Mouse (Mus musculus) CH12.LX (cell line): ENCODE measurements around the gene Fgfrl1.

Experiments used
- CHD1 ChIP-seq: IDR thresholded peaks from 2 replicates; pipeline ENCODE4 v1.6.1; 2012; ENCODE audit warnings: low read depth, low read length, improper control_type of control experiment, inconsistent platforms
- CTCF ChIP-seq, 2 experiments: IDR thresholded peaks in 1 of 2; conservative IDR thresholded peaks in 1 of 2; 2 replicates each; pipeline ENCODE4 v1.5.1; 2011 to 2012; ENCODE audit warnings: low read depth in 2 of 2, low read length in 2 of 2, improper control_type of control experiment in 1 of 2, inconsistent platforms in 1 of 2, mild to moderate bottlenecking in 1 of 2, moderate library complexity in 1 of 2
- E2F4 ChIP-seq: IDR thresholded peaks from 2 replicates; pipeline ENCODE4 v1.6.1; 2011; ENCODE audit warnings: low read depth, low read length, improper control_type of control experiment; ENCODE audit not compliant: insufficient replicate concordance
- EP300 ChIP-seq: IDR thresholded peaks from 2 replicates; pipeline ENCODE4 v1.6.1; 2011; ENCODE audit warnings: low read length, improper control_type of control experiment
- MAFK ChIP-seq: IDR thresholded peaks from 2 replicates; pipeline ENCODE4 v1.6.1; 2011; ENCODE audit warnings: low read length, improper control_type of control experiment; ENCODE audit not compliant: insufficient replicate concordance
- POLR2A ChIP-seq: IDR thresholded peaks from 2 replicates; pipeline ENCODE4 v1.6.1; 2011; ENCODE audit warnings: low read depth, mild to moderate bottlenecking, improper control_type of control experiment, low read length
- USF1 ChIP-seq: IDR thresholded peaks from 2 replicates; pipeline ENCODE4 v1.6.1; 2014; ENCODE audit warnings: low read depth, mild to moderate bottlenecking, inconsistent platforms, low read length, improper control_type of control experiment
- ZC3H11A ChIP-seq: IDR thresholded peaks from 2 replicates; pipeline ENCODE4 v1.6.1; 2012; ENCODE audit warnings: low read depth, mild to moderate bottlenecking, inconsistent platforms, low read length, improper control_type of control experiment

DNA sequence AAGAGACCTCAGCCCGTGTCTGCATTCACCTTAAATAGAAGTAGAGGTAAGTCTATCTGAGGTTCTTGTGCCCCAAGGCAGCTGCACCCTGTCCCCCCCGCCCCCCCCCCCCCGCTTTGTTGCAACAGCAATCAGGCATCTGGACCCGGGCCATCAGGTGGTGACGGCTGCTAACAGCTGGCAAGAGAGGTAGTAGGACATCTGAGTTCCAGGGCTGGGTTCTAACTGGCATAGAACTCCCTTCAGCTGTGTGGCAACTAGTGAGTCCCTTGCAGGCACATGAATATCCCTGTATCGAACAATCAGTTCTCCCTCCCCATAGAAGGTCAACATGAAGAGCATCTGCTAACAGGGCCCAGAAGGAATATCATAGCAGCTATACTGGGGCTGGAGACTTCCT is 19.8 kb downstream of the Fgfrl1 start:
- no peak for TF ChIP-seq EP300
- no peak for TF ChIP-seq ZC3H11A
- TF ChIP-seq CTCF (conservative IDR thresholded peaks at IDR 0.05 in 1 of 2, IDR thresholded peaks at IDR 0.05 in 1 of 2; ENCODE audit: low read depth in 2 of 2, low read length in 2 of 2) = no peak
- TF ChIP-seq POLR2A = no peak
- no peak for TF ChIP-seq MAFK
- no peak for TF ChIP-seq E2F4
- TF ChIP-seq CHD1 = no peak
- no peak for TF ChIP-seq USF1
